Mouse (Mus musculus): ENCODE measurements around the gene Itgb8. TPM values are rescaled to one million over a fixed set of nuclear protein-coding genes. Genes with fewer than 3 reads are reported as not detected.

Gene Itgb8
- total and polyA plus RNA-seq, 2 experiments from 2014 or later: 1.2 to 6.0 TPM

GRCm38 (mm10) chr12:119264506-119264905 is 25.9 kb upstream of the Itgb8 start:
- Histone ChIP-seq H3K4me2 (ENCODE audit: low read depth, low read length) (no peak overlapping the region), H3K4me3 (ENCODE audit: low read depth, low read length) (no peak overlapping the region), H3K9ac (replicated peaks; ENCODE audit: low read depth, low read length) (no peak overlapping the region), H3K27me3 (ENCODE audit: control insufficient read depth, insufficient read depth, low read length) (no peaks in the 10 kb centered on the region), H3K4me1 (ENCODE audit: control insufficient read depth, insufficient read depth) (no peaks in the 10 kb centered on the region), H3K27ac (ENCODE audit: low read depth) (no peak overlapping the region), H3K9me3 (replicated peaks; ENCODE audit: control insufficient read depth, low read length) (no peaks in the 10 kb centered on the region), H3K36me3 (replicated peaks; ENCODE audit: control insufficient read depth, insufficient read depth, low read length) (no peaks in the 10 kb centered on the region)
- DNase-seq (ENCODE audit: low spot score): no peak
- TF ChIP-seq CTCF (IDR thresholded peaks at IDR 0.05; ENCODE audit: low read depth): no peak
- no peak for TF ChIP-seq EP300 (IDR thresholded peaks at IDR 0.05; ENCODE audit: low read depth)
- 87% methylated on average over 3 of the region's 3 CpGs for WGBS
- no peak for ATAC-seq (ENCODE audit: insufficient read depth, low read depth)

- ATAC-seq (ENCODE audit: insufficient read depth, low read depth) (no peak), DNase-seq (ENCODE audit: low spot score) (no peak)
- no peak overlapping the region for H3K4me3 ChIP-seq (ENCODE audit: low read depth, low read length)
- no peaks in the 10 kb centered on the region for H3K36me3 ChIP-seq (replicated peaks; ENCODE audit: control insufficient read depth, insufficient read depth, low read length)
- 33% methylated on average over 1 of the region's 1 CpGs for WGBS
- no peak overlapping the region for H3K27ac ChIP-seq (ENCODE audit: low read depth)
- H3K4me2 ChIP-seq (ENCODE audit: low read depth, low read length): no peak overlapping the region
- no peak for TF ChIP-seq CTCF (IDR thresholded peaks at IDR 0.05; ENCODE audit: low read depth)
- no peak overlapping the region for H3K9ac ChIP-seq (replicated peaks; ENCODE audit: low read depth, low read length)
- H3K9me3 ChIP-seq (replicated peaks; ENCODE audit: control insufficient read depth, low read length): no peaks in the 10 kb centered on the region
- no peaks in the 10 kb centered on the region for H3K4me1 ChIP-seq (ENCODE audit: control insufficient read depth, insufficient read depth)
- H3K27me3 ChIP-seq (ENCODE audit: control insufficient read depth, insufficient read depth, low read length): no peaks in the 10 kb centered on the region
These were observed 10.0 kb upstream of the Itgb8 start for GRCm38 (mm10) chr12:119248581-119248980.

- no peak for ATAC-seq (ENCODE audit: insufficient read depth, low read depth)
- Histone ChIP-seq H3K27ac (ENCODE audit: low read depth) (no peak overlapping the region), H3K36me3 (replicated peaks; ENCODE audit: control insufficient read depth, insufficient read depth, low read length) (no peaks in the 10 kb centered on the region), H3K9me3 (replicated peaks; ENCODE audit: control insufficient read depth, low read length) (no peaks in the 10 kb centered on the region), H3K4me3 (ENCODE audit: low read depth, low read length) (no peak overlapping the region), H3K4me1 (ENCODE audit: control insufficient read depth, insufficient read depth) (no peaks in the 10 kb centered on the region), H3K27me3 (ENCODE audit: control insufficient read depth, insufficient read depth, low read length) (peaks cover 6% of the 10 kb centered on the region; the same call in 1 of the 2 replicates), H3K9ac (replicated peaks; ENCODE audit: low read depth, low read length) (no peak overlapping the region), H3K4me2 (ENCODE audit: low read depth, low read length) (no peak overlapping the region)
- WGBS: 52% methylated on average over 1 of the region's 1 CpGs
- TF ChIP-seq CTCF (IDR thresholded peaks at IDR 0.05; ENCODE audit: low read depth) (no peak), EP300 (IDR thresholded peaks at IDR 0.05; ENCODE audit: low read depth) (no peak)
- no peak for DNase-seq (ENCODE audit: low spot score)
These were observed 2.5 kb upstream of the Itgb8 start for GRCm38 (mm10) chr12:119241071-119241470.

GRCm38 (mm10) chr12:119237921-119238695 is 494 bp downstream of the Itgb8 start:
- under 1% methylated on average over 35 of the region's 35 CpGs for WGBS
- peak overlapping the region; percentile 76 for H3K27ac ChIP-seq (ENCODE audit: low read depth)
- H3K36me3 ChIP-seq (replicated peaks; ENCODE audit: control insufficient read depth, insufficient read depth, low read length): no peaks in the 10 kb centered on the region
- no peaks in the 10 kb centered on the region for H3K4me1 ChIP-seq (ENCODE audit: control insufficient read depth, insufficient read depth)
- H3K4me3 ChIP-seq (ENCODE audit: low read depth, low read length): peak overlapping the region; percentile 67
- peak overlapping the region; percentile 97 for H3K4me2 ChIP-seq (ENCODE audit: low read depth, low read length)
- peak overlapping the region; percentile 62 for H3K9ac ChIP-seq (replicated peaks; ENCODE audit: low read depth, low read length)
- ATAC-seq (ENCODE audit: insufficient read depth, low read depth) (peak; percentile 66), DNase-seq (ENCODE audit: low spot score) (peak; percentile 19)
- H3K27me3 ChIP-seq (ENCODE audit: control insufficient read depth, insufficient read depth, low read length): peaks cover 6% of the 10 kb centered on the region; the same call in 1 of the 2 replicates
- TF ChIP-seq EP300 (IDR thresholded peaks at IDR 0.05; ENCODE audit: low read depth): no peak
- H3K9me3 ChIP-seq (replicated peaks; ENCODE audit: control insufficient read depth, low read length): no peaks in the 10 kb centered on the region

GRCm38 (mm10) chr12:119237241-119237920 is 1.2 kb downstream of the Itgb8 start:
- DNase-seq (ENCODE audit: low spot score) (no peak), ATAC-seq (ENCODE audit: insufficient read depth, low read depth) (no peak)
- Histone ChIP-seq H3K4me1 (ENCODE audit: control insufficient read depth, insufficient read depth) (no peaks in the 10 kb centered on the region), H3K36me3 (replicated peaks; ENCODE audit: control insufficient read depth, insufficient read depth, low read length) (no peaks in the 10 kb centered on the region), H3K4me2 (ENCODE audit: low read depth, low read length) (peak overlapping the region; percentile 97), H3K9me3 (replicated peaks; ENCODE audit: control insufficient read depth, low read length) (no peaks in the 10 kb centered on the region), H3K27ac (ENCODE audit: low read depth) (peak overlapping the region; percentile 76), H3K9ac (replicated peaks; ENCODE audit: low read depth, low read length) (peak overlapping the region; percentile 62), H3K4me3 (ENCODE audit: low read depth, low read length) (peak overlapping the region; percentile 67), H3K27me3 (ENCODE audit: control insufficient read depth, insufficient read depth, low read length) (peaks cover 6% of the 10 kb centered on the region; the same call in 1 of the 2 replicates)
- TF ChIP-seq EP300 (IDR thresholded peaks at IDR 0.05; ENCODE audit: low read depth) (no peak), CTCF (IDR thresholded peaks at IDR 0.05; ENCODE audit: low read depth) (no peak)
- WGBS: 4% methylated on average over 13 of the region's 13 CpGs

Data from heart, postnatal 0 days (tissue).